In the genomic region with DNA sequence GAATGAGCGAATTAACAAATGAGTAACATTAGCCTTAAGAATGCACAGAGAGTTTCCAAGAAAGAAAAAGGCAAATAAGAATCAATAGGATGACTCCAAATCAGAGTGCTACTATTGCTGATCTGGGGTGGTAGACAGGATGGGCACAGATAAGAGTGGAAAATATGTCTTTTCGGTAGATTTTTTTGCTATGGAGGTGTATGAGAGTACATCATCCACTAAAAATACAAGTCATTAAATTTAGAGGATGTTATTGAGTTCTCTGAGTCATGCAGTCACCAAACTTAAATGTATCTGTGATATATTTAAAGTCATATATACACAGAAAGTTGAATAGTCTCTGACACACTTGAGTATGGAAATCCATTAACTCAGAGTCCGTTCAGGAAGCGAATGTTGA, we compare ENCODE assay signal across 31 mouse cellular contexts.
"Had no signal": no experiment of that assay in that cellular context is flagged by ENCODE, and none has a peak within 500 bp of the region (broad histone marks: within the 10 kb centered on the region; RNA-seq: fewer than 3 reads in every experiment).

No protein-coding gene starts in this region.

- H3K9me3 ChIP-seq: limb, embryonic 10.5 days; limb, embryonic 12.5 days; limb, embryonic 13.5 days; limb, embryonic 15.5 days; liver, embryonic 12.5 days; liver, embryonic 13.5 days; liver, embryonic 15.5 days; lung, embryonic 15.5 days; midbrain, embryonic 10.5 days; midbrain, embryonic 12.5 days; midbrain, embryonic 13.5 days; midbrain, embryonic 15.5 days had no signal

- H3K4me3 ChIP-seq: limb, embryonic 10.5 days; limb, embryonic 12.5 days; limb, embryonic 13.5 days; limb, embryonic 15.5 days; liver, embryonic 12.5 days; liver, embryonic 13.5 days; liver, embryonic 15.5 days; lung, embryonic 15.5 days; megakaryocyte, embryonic 14.5 days; midbrain, embryonic 10.5 days; midbrain, embryonic 12.5 days; midbrain, embryonic 13.5 days; midbrain, embryonic 15.5 days; myocyte had no signal

- H3K9ac ChIP-seq: limb, embryonic 12.5 days; limb, embryonic 13.5 days; limb, embryonic 15.5 days; liver, embryonic 12.5 days; liver, embryonic 13.5 days; liver, embryonic 14.5 days; liver, embryonic 15.5 days; liver, postnatal 0 days; lung, embryonic 14.5 days; lung, embryonic 15.5 days; midbrain, embryonic 12.5 days; midbrain, embryonic 13.5 days; midbrain, embryonic 15.5 days had no signal

- ATAC-seq: liver, embryonic 12.5 days; liver, postnatal 0 days; lung, postnatal 0 days; midbrain, embryonic 13.5 days; midbrain, embryonic 15.5 days; midbrain, embryonic 16.5 days had no signal

- H3K27me3 ChIP-seq: limb, embryonic 12.5 days; limb, embryonic 13.5 days; limb, embryonic 15.5 days; liver, embryonic 13.5 days; liver, embryonic 15.5 days; lung, embryonic 15.5 days; midbrain, embryonic 12.5 days; midbrain, embryonic 13.5 days; midbrain, embryonic 15.5 days had no signal

- DNase-seq: left cerebral cortex, postnatal 4 days; liver; liver, embryonic 13.5 days; liver, postnatal 0 days; lung, adult 18-20 months; lung, adult 2 months; lung, embryonic 14.5 days; lung, postnatal 10 days; lung, postnatal 14 days; lung, postnatal 36 days; lung, postnatal 4 days; midbrain, embryonic 14.5 days had no signal

- H3K36me3 ChIP-seq: limb, embryonic 10.5 days; limb, embryonic 12.5 days; limb, embryonic 13.5 days; limb, embryonic 15.5 days; liver, embryonic 12.5 days; liver, embryonic 13.5 days; liver, embryonic 15.5 days; lung, embryonic 15.5 days; midbrain, embryonic 10.5 days; midbrain, embryonic 12.5 days; midbrain, embryonic 13.5 days; midbrain, embryonic 15.5 days had no signal

- H3K27ac ChIP-seq: limb, embryonic 10.5 days; limb, embryonic 12.5 days; limb, embryonic 13.5 days; limb, embryonic 15.5 days; liver, embryonic 12.5 days; liver, embryonic 13.5 days; liver, embryonic 14.5 days; liver, embryonic 15.5 days; lung, embryonic 15.5 days; macrophage; midbrain, embryonic 10.5 days; midbrain, embryonic 12.5 days; midbrain, embryonic 13.5 days; midbrain, embryonic 15.5 days had no signal

- H3K4me2 ChIP-seq: limb, embryonic 12.5 days; limb, embryonic 13.5 days; limb, embryonic 15.5 days; liver, embryonic 11.5 days; liver, embryonic 12.5 days; liver, embryonic 13.5 days; liver, embryonic 15.5 days; lung, embryonic 14.5 days; lung, embryonic 15.5 days; midbrain, embryonic 11.5 days; midbrain, embryonic 12.5 days; midbrain, embryonic 13.5 days; midbrain, embryonic 15.5 days had no signal

- H3K4me1 ChIP-seq: limb, embryonic 10.5 days; limb, embryonic 12.5 days; limb, embryonic 13.5 days; limb, embryonic 15.5 days; liver, embryonic 12.5 days; liver, embryonic 13.5 days; liver, embryonic 15.5 days; lung, embryonic 15.5 days; megakaryocyte, embryonic 14.5 days; midbrain, embryonic 10.5 days; midbrain, embryonic 12.5 days; midbrain, embryonic 13.5 days; midbrain, embryonic 15.5 days had no signal
